Mouse (Mus musculus) T-helper 1 cell (primary cell): ENCODE data around the gene Cabp7.

Source experiments
- in situ Hi-C: fragments of 300-600 bp; cut with MboI, MseI; formaldehyde crosslinking; loops from one replicate; pipeline ENCODE4 v1.15.1; 2025; ENCODE audit warnings: high pct_unique_total_duplicates

The Cabp7 gene

DNA sequence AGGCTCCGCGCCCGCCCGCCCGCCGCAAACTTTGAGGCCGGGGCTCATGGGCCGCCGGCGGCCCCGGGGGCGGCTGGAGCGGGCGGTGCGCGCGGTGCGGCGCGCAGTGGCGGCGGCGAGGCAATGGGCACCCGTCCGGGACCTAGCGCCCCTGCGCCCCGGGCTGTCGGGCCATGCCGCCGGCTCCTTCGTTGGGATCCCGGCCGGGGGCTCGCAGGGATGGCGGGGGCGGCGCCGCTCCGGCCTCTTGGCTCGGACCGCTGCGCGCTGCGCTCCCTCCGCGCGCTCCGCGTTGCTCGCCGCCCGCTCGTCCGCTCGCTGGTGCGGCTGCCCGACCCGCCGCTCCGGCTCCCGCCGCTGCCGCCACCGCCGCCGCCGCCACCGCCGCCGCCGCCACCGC lies at the start of gene Cabp7:
Cabp7 (minus strand) TSS at position 46 of the 400 bp plus-strand sequence.
- in situ Hi-C loops: no loop called here

DNA sequence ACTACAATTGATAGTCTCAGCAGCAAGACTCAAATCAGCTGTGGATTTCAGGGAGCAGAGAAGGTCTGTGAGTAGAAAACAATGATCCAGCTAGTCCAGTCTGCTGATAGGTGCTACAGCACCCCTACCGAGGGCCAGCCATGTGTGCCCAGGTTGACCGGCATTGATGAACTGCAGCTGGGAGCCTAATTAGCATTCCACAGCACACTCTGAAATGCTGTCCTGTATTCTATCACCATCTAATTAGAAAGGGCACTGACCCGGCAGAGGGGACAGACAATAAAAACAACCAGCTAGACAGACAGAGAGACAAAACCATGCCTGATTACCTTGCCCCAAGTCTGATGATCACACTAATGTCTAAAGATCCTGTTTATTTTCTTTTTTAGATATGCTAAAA lies 46.4 kb upstream of the Cabp7 start:
- in situ Hi-C loops: no loop called here

DNA sequence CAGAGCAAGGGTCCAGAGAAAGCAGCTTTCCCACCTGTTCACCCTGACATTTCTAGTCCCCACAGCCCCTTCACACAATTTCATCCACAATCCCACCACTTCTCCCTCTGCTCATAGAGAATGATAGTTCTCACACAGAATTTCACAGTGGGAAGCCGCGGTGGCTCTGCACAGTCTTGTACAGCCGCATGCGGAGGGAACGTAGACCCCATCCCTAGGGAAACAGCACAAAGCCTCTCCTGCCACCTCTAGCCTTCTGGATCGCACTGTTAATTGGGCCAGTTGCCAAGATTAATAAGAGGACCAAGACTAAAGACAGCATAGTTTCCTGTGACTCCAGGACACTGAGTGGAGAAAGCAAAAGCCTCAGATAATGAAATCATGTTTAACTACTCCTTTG lies 45.0 kb upstream of the Cabp7 start:
- in situ Hi-C loops: no loop called here

DNA sequence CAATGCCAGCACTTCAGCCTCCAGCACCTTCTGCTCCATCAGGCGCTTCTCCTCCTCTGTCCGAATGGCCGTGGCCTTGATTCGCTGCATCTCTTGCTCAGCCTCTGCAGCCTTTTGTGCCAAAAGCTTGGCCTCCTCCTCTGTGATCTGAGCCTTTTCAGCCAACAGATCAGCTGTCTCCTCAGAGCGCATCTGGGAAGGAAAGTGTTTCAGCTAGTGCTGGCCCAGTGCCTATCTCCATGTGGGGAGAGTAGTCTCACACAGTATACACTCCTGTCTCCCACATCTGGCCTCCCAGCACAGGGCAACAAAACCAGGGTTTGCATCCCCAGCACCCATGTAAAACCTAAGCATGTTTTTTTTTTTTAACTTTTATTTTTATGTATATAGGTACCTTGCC lies 43.1 kb upstream of the Cabp7 start:
- in situ Hi-C loops: no loop called here

DNA sequence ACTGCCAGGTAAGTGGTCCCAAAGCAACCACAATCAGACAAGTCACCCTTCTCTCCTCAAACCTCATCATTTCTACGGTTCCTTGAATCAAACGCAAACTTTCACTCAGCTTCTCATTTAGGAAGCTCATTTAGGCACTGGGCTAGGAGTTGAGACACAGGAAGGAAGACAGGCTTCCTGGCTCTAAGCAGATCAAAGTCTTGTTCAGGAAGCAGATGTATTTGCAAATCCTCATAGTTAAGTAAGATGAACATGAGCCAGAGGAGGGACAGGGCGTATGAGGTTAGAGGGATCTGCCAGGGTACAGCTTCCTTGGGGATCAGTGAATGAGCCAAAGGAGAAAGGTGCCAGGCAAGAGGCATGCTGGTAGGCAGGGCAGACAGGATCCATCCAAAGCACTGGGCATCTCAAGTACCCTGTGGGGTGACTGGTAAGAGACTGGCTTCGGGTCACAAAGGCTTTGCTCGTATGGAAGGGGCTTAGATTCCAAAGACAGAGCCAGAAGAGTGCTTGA lies 38.1 kb upstream of the Cabp7 start:
- in situ Hi-C loops: no loop called here

DNA sequence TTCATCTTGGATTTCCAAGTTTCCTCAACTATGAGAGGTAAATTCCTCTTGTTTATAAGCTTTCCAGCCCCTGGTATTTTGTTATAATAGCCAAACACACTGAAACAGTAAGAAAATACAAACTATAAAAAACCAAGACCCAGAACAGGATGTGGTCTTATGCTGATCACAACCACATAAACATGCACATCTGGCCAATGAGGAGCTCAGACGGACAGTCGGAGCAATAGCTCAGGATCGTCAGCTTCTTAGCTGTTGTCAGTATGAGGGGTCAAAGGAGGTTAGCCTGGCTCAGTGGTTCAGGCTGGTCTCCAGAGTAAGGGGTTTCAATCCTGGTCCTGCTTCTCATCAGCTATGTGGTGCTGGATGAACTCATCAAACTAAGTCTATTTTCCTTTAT lies 36.5 kb upstream of the Cabp7 start:
- in situ Hi-C loops: no loop called here

DNA sequence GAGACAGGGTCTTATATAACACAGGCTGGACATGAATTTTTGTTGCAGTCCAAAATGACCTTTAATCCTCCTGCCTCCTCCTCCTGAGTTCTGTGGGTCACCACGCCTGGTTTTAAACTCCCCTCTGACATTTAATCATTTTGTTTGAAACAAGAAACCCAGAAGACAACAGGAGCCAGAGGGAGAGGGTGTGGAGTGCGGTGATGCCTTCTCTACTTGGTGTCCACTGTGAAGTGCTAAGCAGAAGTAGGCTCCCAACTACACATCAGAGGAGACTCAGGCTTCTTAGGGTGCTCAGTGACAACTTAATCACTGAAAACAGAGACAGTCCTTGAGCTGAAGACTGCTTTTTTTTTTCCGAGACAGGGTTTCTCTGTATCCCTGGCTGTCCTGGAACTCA lies 34.3 kb upstream of the Cabp7 start:
- in situ Hi-C loops: no loop called here

DNA sequence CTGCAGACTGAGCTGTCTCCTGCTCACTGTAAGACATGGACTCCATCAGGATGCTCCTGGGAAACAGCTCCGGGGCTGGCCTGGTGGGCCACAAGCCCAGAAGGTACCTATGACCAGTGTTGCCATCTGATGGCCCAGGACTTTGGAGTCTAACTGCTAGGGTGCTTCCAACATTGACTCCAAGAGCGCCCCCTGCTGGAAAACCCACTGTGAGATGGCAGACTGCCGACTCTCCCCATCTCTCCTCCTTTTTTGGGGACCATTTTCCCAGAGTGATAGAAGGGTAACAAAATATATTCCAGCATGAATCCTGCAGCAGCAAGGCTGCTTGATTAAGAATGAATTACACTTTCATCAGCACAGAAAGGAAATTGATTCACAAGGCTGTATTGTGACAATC lies 26.3 kb upstream of the Cabp7 start:
- in situ Hi-C loops: no loop called here

DNA sequence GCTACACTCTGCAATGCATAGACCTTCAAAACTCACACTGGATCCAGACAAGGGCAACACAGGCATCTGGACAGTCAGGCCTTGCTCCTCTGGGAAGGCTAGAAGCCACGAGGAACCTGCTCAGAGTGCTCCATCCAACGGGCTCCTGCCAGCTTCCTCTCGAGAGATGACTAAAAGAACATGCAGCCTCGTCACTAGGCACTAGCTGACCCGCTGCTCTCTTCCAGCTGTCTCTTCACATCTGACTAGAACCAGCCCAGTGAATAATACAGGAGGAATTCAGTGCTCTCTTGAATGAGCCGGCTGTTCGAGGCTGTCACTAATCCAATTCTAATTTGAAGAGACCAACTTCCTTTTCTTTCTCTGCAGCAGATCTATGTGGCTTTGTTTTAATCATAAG lies 25.2 kb upstream of the Cabp7 start:
- in situ Hi-C loops: no loop called here

DNA sequence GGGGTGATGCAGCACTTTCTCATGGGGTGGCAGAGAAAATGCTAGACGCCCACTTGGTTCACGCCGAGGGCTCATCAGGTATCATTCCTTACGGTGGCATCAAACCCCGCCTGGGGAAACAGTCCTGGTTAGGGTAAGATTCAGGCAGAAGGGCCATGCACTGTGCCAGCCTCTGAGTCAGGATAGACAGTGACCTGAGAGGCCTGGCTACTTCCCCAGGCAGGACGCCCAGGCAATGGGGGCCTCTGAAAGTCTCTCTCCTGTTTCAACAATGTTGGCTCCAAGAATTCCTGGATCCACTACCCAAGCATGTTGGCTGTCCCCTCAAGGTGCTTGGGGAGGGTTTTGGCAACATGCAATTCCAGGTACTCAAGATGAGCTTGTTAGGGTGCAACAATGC lies 23.3 kb upstream of the Cabp7 start:
- in situ Hi-C loops: no loop called here

DNA sequence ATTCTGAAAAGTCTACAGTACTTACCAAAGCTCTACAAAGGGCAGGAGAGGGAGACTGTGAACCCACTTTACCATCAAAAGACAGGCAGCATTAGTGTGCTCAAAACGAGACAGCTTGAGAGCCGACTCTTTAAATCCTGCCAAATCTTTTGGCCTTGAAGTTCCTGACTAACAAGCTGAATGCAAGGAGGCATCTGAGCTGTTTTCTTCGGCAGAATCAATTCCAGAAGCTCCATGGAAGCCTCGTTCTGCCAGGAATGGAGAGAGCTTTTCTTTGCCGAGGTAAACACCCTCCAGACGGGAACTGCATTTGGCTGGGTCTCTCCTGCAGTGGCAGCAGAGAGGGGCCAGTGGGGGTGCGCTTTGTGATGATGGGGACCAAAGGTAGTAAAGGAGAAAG lies 22.7 kb upstream of the Cabp7 start:
- in situ Hi-C loops: no loop called here

DNA sequence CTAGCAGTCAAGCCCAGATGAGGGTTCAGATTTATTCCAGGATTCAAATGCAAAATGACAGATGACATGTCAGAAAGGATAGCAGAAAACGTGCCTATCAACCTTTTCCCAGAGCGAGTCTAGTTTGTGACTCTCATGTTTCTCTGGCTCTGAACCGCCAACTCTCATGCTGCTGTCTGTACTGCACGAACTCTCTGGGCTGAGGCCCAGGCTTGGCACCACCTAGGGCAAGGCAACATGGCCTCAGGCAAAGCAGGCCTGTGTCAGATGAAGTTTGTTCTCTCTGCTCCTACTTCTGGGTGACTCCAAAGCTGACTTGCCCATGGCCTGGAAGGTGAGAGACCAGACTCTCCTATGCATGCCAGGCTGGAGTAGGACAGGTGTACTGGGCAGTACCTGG lies 21.8 kb upstream of the Cabp7 start:
- in situ Hi-C loops: no loop called here

DNA sequence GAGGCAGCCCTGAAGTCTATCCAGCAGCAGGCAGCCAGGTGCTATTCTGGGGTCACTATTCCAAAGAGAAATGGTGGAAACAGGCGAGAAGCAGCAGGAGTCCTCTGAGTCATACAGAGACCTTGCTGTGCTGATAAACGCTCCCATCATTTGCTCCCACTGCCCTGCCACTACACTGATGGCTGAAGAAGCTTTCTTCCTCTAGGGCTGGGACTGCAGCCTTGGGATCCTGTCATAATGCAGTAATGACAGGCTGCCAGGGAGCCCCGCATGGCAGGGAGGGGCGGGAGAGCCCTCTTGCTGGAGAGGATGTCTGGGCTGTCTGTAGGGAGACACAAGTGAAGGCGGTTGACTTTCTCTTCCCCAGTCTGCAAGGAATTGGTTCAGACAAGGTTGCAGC lies 17.9 kb upstream of the Cabp7 start:
- in situ Hi-C loops: no loop called here

DNA sequence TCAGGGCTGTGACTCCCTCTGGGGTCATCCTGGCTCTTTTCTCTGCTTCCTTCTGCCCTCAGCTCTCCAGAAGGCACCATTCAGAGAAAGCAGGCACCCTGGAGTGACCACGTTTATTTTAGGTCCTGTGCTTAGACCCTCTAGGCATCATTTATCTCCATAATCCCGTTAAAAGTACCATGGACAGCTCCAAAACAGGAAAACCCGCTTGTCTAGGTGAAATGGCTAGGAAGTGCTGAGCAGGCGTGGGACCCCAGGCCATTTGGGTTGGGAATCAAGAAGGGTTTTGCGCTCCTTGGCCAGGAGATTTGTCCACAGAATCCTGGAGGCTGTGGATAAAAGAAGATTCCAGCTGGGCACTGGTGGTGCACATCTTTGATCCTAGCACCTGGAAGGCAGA lies 17.1 kb upstream of the Cabp7 start:
- in situ Hi-C loops: no loop called here

DNA sequence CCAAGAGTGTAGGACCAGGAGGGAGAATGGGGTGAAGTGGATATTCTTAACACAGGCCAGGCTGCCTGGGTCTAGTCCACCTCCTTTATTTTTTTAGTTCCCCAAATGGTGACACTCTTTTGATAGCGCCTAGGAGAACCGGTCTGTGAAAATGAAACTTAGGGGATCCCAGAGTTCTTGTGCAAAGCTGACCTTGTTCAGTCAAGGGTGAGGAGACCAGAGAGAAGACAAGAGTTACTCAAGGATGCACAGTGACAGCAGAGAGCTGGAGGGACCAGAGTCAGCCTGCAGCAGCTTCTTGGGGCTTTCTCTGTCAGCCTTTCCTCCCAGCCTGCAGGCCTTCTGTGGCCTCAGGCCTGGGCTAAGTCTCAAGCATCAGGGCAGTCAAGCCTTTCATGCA lies 15.9 kb upstream of the Cabp7 start:
- in situ Hi-C loops: no loop called here

DNA sequence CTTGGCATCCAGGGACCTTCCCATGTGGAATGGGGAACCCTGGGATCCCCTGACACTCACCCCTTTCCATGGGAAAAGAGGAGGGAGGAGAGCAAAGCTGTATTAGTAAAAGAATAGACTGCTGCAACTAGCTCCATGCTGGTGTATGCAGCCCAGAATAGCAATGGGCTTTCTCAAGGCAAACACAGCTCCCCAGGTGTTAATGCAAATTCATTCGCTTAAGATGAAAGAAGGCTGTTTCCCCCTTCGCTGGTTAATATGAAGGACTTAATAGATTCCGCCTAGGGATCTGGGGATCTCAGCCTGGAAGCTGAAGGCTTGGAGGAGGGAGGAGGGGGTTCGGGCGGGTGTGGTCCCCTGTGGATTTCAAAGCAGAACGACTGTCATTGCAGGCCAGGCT lies 15.4 kb upstream of the Cabp7 start:
- in situ Hi-C loops: no loop called here

DNA sequence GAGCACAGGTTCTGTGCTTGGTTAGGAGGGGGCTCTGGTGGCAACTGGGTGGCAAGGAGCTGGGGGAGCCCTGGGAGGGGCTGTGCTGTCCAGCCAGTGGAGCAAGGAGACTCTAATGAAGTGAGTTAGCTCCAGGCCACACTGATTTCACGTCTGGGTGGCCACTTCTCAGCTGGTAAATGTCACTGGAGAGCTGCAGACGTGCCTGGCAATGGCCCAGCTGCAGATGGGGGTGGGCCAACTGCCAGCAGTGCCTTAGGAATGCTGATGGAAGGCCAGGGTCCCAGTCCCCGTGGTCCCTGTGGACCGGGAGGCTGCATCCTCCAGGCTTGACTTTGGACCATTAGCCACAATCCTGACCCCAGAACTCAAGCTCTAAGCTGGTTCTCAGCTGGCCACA lies 13.9 kb upstream of the Cabp7 start:
- in situ Hi-C loops: no loop called here

DNA sequence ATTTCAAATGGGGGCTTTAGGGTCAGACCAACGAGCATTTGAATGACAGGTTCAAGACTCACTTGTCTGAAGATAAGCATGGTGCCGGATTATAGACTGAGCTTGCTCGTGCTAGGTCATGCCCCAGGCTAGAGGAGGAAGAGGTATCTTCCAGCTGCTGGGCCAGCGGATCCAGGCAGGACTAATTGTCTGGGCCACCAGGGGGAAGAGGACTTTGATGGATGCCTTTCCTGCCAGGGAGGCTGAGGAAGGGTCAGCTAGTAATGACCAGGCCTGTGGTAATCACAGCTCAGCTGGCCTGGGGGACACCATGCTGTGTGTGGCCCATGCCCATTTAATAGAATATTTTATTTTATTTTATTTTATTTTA lies 11.2 kb upstream of the Cabp7 start:
- in situ Hi-C loops: no loop called here

DNA sequence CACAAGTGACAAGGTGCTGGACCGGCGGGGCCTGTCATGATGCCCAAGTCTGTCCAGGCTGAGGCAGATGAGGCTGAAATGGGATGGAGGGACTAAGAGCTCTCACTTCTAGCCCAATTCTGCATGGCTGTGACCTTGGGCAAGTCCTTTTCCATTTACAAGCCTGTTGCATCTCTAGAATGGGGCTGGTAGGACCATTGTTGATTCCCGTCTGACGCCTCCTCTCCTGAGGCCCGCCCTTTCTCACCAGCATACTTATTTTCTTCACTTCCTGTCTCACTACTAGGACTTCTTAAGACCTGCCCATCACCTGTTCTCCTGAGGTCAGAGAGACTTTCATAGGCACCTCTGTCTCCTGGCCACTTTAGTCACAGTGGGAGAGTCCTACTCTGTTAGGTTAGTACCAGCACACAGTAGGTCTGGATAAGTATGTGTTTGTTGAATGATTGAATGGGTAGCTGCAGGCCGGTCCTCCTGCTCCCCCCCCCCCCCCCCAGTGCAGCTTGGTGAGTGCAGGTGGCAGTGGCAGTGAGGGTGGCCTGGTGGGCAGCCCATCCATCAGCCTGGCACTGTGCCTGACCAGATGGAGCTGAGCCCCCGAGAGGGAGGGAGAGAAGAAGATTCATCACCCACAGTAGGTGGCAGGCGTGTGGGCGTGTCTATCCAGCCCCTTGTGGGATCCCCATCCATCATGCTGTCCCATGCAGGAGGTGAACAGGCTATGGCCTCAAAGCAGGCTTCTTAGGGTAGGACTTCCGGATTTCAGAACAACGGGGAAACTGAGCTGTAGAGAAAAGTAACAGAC lies 10.6 kb upstream of the Cabp7 start:
- in situ Hi-C loops: no loop called here

DNA sequence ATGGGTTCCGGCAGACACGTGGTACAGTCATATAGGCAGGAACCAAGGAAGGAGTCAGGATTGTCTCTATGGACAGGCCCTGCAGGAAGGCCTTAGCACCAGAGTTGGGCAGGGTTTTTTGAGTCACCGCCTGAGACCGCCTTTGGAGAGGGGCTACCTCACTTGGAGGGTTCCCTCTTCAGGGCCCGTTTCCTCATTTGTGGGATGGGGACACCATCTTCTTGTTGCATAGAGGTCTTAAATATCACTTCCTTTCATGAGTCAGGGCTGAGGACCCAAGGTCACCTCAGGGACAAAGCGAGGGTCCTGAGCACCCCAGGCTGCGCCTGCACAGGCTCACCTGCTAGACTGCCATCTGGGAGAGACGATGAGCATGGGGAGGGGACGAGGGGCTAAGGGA lies 9.9 kb upstream of the Cabp7 start:
- in situ Hi-C loops: no loop called here

DNA sequence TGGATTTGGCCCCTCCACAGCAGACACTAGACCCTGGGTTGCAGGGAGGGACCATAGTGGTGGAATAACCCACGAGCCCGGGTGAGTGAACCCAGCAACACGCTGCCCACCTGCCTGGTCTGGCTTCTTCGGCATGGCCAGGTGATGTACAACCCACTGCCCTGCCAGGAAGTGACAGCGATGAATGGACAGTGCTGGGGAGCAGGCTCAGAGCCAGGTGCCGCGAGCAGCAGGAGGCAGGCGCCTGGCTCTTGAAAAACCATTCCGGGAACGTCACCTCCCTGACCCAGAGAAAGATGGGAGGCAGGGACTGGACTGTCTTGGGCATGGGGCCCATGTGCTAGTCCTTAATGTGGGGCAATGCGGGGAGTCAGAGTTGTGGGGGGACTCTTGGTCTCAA lies 8.3 kb upstream of the Cabp7 start:
- in situ Hi-C loops: no loop called here

DNA sequence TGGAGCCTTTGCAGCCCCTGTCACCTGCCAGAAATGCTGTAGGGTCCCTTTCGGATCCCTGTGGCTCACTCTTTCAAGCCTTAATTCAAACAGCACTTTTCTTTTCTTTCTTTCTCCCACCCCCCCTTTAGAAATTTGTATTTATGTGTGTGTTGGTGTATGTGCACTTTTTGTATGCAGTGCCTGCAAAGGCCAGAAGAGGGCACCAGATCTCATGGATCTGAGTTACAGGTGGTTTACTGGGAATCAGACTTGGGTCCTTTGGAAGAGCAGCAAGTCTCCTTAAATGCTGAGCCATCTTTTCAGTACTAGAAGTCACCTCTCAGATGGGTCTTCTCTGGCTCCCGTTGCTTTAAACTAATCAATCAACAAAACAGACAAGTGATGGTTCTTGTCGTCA lies 7.5 kb upstream of the Cabp7 start:
- in situ Hi-C loops: no loop called here

DNA sequence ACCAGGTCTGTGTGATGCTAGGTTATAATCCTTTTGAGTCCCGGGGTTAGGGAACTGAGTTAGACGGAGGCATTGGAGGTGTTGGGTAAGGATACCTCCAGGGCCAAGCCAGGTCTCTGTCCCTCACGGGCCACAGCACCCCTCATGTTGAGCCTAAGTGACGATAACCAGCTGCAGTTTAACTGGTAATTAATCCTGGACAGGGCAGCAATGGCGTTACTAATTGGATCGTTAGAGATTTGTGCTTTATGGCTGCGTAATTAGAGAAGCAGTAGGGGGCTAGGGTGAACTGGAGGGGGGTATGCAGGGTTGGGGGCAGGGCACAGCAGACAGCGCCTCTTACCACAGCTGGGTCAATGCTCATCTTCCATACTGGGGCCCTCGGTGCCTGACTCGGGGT lies 6.3 kb upstream of the Cabp7 start:
- in situ Hi-C loops: no loop called here

DNA sequence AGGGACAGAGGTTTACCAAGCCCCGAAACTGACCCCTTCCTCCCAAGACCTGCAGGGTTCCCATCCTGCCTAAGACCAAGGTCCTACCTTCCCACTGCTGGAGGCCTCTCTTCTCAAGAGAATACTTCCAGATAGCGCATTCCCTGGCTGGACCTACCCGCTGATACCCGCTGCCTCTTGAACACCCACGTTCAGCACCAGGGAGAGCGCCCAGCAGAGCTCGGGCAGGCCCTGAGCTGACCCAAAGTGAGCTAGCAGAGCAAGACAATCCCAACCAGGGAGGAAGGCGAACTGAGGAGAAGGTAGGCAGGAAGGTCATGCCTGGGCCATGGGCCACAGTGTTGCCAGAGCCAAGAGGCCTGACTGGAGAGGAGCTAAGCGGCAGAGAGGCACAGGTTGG lies 3.7 kb upstream of the Cabp7 start:
- in situ Hi-C loops: no loop called here
